Mouse (Mus musculus) left cerebral cortex, adult 2 months (tissue): ENCODE results near the gene Nup188. TPM values are rescaled to one million over a fixed set of nuclear protein-coding genes. Genes with fewer than 3 reads are reported as not detected.

ENCODE experiments used
- DNase-seq, 2 experiments: peaks; one replicate each; pipeline ENCODE4 v3.0.0; 2021 to 2022; ENCODE audit warnings: low spot score in 2 of 2, mixed read lengths in 1 of 2; ENCODE audit errors: extremely low spot score in 1 of 2
- H3K27ac ChIP-seq: fragments of 200-600 bp; 2 replicates; pipeline ENCODE4 v1.8.1; 2022
- H3K4me3 ChIP-seq: fragments of 200-600 bp; 2 replicates; pipeline ENCODE4 v1.8.1; 2022
- CTCF ChIP-seq: fragments of 200-600 bp; IDR thresholded peaks from 2 replicates; pipeline ENCODE4 v1.8.1; 2022; ENCODE audit warnings: antibody characterized with exemption, mild to moderate bottlenecking, moderate library complexity
- intact Hi-C: fragments of 180-260 bp; cut with DNase I; formaldehyde crosslinking; loops from one replicate; pipeline ENCODE4 v1.15.1; 2025
- long read RNA-seq, 2 experiments: library from polyadenylated mRNA; stranded (forward); transcript quantifications; one replicate each; pipeline ENCODE4 v2.0.0; 2021; ENCODE audit warnings: borderline mapping rate in 2 of 2
- total RNA-seq, 2 experiments: library from RNA; stranded (reverse); gene quantifications; 2 replicates each; pipeline ENCODE4 v1.2.3; 2021

Gene Nup188
- total RNA-seq = 10 to 100 TPM; 21.8 to 23.5 TPM
- long read RNA-seq, experiment 1, full-length matches to known transcripts = 21 of 38 reads
- long read RNA-seq, experiment 1, partial matches to known transcripts = 6 of 38 reads
- long read RNA-seq, experiment 1, other reads (novel, unspliced or antisense) = 11 of 38 reads
- long read RNA-seq, experiment 2, full-length matches to known transcripts = 18 of 32 reads
- long read RNA-seq, experiment 2, partial matches to known transcripts = 3 of 32 reads
- long read RNA-seq, experiment 2, other reads (novel, unspliced or antisense) = 11 of 32 reads

DNA sequence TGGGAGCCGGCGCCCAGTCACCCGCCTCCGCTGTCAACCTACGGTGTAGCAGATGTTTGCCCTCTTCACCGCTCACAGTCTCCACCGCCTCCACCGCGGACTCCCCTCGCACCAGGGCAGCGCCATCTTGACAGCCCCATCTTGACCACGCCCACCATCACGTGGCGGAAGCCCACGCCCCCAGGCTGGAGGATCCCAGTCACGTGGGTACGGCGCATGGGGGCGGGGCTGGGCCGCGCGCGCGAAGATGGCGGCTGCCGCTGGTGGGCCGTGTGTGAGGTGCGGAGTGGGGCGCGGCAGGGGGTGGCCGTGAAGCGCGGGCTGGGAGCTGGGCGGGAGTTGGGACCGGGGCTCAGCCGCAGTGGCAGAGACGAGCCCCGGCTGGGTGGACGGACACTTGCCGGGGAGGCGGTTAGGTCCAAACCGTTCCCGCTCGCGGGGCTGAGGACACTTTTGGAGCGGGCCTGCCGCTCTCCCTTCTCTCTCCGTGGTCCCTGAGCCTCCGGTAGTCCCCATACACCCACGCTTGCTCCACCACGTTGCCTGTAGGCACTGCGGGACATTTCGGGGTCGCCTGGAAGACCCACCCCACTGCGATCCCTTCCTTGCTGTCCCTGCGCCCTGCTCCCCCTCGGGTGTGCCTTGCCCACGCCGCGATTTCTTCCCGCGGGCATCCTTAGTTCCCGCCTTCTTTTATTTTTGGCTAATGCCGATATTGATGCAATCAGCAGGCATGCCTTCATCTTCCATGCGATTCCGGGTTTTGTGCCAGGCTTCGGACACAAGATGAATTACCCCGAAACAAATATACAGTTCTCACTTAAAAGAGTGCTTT lies at the start of gene Nup188, which contains the start of gene Dolk:
Gene Nup188, plus strand, starts transcription at position 206 of the 835 bp plus-strand sequence.
Gene Dolk, minus strand, starts transcription at position 143 of the 835 bp plus-strand sequence.
- intact Hi-C loops = no loop called here
- H3K27ac ChIP-seq = peak within 1 kb of the TSS; percentile 70

DNA sequence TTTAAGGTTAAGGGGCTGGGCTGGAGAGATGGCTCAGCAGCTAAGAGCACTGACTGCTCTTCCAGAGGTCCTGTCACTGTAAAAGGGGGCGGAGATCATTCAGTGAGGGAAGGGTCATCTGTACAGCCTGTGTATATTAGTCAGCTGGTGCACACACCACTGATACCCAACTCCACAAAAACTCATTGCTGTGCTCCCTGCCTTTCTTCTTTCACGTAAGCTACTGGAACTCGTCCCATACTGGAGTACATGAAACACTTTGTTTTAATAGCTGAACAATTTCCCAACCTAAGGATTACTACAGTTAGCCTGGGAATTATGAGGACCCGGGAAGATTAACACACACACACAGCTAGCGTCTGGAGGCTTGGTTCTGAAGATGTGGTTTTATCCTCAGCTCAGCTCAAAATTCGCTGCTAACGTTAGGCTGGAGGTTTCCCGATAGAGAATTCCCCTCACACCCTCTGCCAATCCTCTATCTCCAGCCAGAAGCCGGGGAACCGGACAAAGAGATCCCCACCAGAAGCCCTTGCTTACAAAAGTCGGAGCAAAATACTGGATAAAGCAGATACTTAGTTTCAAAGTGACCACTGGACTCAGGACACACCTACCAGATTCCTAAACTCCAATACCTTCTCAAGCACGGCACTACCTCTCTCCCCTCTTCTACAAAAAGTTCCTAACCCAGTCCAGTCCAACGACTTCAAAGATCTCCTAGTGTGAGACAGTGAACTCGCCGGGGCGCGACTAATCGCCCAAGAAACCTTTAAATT lies 49.6 kb upstream of the Nup188 start:
- Histone ChIP-seq H3K4me3 (peak overlapping the region; percentile 94), H3K27ac (peak overlapping the region; percentile 91)
- intact Hi-C loops = loop anchor here (1.0 kb wide), 3 partner anchors 31 to 58 kb away; partner anchors contain the start of genes Kyat1 and Spout1
- no peak for TF ChIP-seq CTCF
- DNase-seq = no peak

More for the DNA sequence above, at the start of gene Nup188, which contains the start of gene Dolk:
- peak within 1 kb of the TSS; percentile 95 for H3K4me3 ChIP-seq
- TF ChIP-seq CTCF = no peak
- peak; percentile 97 to 98 for DNase-seq

DNA sequence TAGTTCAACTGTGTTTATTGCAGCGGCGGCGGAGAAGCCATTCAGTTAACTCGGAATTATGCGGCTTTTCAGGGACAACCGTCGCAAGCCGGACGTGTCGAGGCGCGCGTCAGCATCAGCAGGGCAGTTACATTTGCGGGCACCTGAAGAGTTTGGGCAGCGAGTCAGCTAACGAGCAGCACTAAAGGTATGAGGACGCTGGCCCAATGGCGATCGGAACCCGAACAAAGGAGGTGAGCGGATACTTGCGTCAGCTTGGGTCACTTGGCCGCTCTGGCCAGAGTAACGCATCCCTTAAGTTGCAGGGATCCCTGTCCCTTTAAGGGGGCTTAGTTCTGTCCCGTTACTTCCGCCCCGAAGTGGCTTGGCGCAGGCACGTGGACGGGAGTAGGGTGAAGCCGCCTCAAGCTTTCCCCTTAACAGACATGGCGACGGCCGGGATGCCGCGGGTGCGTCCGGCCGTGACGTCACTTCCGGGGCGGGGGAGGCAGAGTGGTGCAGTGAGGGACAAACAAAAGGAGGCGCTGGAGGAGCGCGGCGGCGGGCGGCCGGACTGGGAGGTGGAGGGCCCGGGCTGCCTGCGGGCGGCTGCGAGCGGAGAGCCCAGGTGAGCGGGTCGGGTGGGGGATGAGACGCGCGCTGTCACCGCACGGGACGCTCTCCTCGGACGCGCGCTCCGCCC lies 48.9 kb upstream of the Nup188 start, which contains the start of gene Lrrc8a:
Gene Lrrc8a, plus strand, starts transcription at position 517 of the 682 bp plus-strand sequence.
- H3K4me3 ChIP-seq = peak within 1 kb of the TSS; percentile 94
- peak; percentile 100 for DNase-seq
- intact Hi-C loops = loop anchor here (1.0 kb wide), 3 partner anchors 32 to 59 kb away; partner anchors contain the start of genes Kyat1 and Spout1
- peak; percentile 31 for TF ChIP-seq CTCF
- peak within 1 kb of the TSS; percentile 91 for H3K27ac ChIP-seq

DNA sequence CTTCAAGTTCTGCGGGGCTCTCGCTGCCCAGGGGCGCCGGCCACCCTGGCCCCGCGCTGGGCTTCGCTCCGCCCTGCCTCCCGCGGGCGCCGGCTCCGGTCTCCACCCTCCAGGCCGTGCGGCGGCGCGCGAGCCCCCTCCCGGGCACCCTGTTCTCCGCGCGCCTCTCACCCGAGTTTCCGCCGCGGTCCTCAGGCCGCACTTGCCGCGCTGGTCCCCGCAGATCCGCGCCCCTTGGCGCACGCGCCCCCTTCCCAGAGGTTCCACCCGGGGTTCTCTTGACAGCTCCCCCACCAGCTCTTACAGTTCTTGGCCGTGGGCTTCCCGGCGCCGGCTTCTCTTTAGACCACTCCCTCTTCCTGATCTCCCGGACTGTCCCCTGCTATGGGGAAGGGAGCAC lies 48.3 kb upstream of the Nup188 start:
- Histone ChIP-seq H3K27ac (peak overlapping the region; percentile 91), H3K4me3 (peak overlapping the region; percentile 94)
- TF ChIP-seq CTCF = no peak; the same call in none of the 2 replicates
- intact Hi-C loops = loop anchor here (1.0 kb wide), 3 partner anchors 32 to 60 kb away; partner anchors contain the start of genes Kyat1 and Spout1
- peak; percentile 67 for DNase-seq

DNA sequence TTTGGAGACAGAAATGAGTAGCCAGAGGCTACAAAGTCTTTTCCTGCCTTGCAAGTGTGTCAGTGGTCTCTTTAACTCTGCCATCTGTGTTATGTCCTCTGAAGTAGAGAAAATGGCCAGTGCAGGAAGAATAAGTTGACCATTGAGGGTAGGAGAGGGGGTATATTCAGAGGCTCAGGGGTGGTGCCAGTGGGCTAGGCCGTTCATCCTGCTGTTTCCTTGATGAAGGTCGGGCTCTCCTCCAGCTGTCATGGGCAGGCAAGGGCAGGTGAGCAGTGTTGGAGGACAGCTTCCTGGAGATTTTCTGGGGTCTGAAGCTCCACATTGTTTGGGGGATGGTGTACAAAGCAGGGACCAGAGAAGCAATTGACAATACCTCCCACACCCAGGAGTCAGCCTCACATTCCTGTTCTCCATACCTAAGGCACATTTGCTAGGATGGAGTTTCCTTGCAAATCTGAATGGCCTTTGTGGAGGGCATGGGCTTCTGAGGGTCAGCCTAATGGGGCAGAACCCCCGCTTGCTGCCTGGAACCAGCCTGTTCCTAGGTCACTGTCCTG lies 47.2 kb upstream of the Nup188 start:
- H3K27ac ChIP-seq = peak overlapping the region; percentile 91
- intact Hi-C loops = no loop called here
- DNase-seq = no peak
- peak overlapping the region; percentile 94 for H3K4me3 ChIP-seq
- TF ChIP-seq CTCF = no peak

DNA sequence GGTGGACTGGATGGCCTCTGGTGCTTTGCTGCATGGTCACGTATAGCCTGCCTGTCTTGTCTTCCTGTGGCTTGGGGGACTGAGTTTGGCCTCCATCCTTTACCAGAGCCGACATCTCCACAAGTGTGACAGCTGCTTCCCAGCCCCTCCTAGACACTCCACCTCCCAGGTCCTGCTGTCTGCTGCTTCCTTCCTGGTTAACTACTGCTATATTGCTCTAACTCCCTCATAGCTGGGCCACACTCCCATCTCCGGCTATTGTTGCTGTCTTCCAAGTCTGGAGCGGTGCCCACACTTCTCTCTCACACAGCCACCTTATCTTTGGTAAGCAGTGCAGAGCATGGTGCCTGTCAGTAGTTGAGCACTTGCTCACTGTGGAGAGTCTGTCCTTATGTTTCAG lies 46.4 kb upstream of the Nup188 start:
- Histone ChIP-seq H3K27ac (peak overlapping the region; percentile 91; the same call in 1 of the 2 replicates), H3K4me3 (peak overlapping the region; percentile 13; the same call in 1 of the 2 replicates)
- intact Hi-C loops = no loop called here
- TF ChIP-seq CTCF = no peak
- DNase-seq = no peak

DNA sequence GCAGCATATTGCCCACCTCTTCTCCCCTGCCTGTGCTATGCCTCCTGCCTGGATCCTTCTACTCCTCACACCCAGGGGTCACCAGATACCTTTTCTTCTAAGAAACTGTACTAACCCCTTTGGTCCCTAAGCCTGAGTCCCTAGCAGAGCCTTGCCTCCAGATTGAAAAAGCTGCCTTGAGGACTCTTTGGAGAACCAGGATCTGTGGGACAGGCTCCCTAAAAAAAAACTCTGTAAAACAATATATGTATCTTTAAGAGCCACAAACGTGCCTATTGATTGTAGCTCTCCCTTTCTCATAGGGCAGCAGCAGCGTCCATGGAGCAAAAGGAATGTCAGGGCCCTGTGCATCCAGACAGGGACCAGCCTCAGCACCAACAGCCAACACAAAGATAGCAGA lies 45.9 kb upstream of the Nup188 start, which contains the start of gene Gm28035:
Gene Gm28035, plus strand, starts transcription at position 301 of the 400 bp plus-strand sequence.
- intact Hi-C loops = no loop called here
- no peak for DNase-seq
- peak within 1 kb of the TSS; percentile 91; the same call in 1 of the 2 replicates for H3K27ac ChIP-seq
- peak within 1 kb of the TSS; percentile 13; the same call in 1 of the 2 replicates for H3K4me3 ChIP-seq
- no peak for TF ChIP-seq CTCF

DNA sequence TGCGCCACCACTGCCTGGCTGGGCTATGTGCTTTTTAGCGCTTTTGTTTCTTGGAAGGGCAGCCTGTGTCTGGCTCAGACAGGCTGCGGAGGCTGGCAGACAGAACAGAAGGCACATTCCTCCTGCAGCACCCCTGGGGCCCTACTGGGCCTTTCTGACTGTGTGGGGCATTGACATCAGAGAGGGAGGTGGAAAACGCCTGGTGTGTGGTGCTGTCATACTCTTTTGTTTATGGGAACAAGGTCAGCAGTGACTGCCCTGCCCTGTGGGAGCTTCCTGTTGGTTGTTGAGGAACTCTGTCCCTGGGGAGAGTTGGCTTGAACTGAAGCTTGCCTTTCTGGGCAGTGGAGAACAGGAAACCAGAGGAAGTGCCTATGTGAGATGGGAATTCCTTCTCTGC lies 43.7 kb upstream of the Nup188 start:
- no peak for DNase-seq
- Histone ChIP-seq H3K27ac (peak overlapping the region; percentile 6), H3K4me3 (no peak overlapping the region)
- intact Hi-C loops = loop anchor here (1.0 kb wide), 1 partner anchor 24 kb away; the partner anchor contains the start of gene Phyhd1
- no peak for TF ChIP-seq CTCF

DNA sequence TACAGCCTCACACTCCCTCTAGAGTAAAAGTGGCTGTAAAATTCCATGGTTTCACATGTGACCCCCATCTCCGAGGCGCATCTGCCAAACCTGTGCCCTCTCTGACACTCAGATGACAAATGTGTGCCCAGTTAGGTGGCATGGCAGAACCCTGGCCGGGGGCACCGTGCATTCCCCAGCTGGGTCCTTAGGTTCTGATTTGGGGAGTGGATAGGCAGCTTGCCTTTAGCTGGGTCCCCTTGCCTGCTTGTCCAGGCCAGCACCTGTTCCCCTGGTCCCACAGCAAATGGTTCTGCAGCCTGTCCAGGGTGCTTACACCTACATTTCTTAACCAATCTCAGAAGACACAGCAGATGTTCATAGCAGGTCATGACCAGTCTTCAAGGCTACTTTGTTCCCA lies 42.8 kb upstream of the Nup188 start:
- H3K27ac ChIP-seq = peak overlapping the region; percentile 6
- DNase-seq = no peak
- H3K4me3 ChIP-seq = no peak overlapping the region
- TF ChIP-seq CTCF = no peak
- intact Hi-C loops = no loop called here

DNA sequence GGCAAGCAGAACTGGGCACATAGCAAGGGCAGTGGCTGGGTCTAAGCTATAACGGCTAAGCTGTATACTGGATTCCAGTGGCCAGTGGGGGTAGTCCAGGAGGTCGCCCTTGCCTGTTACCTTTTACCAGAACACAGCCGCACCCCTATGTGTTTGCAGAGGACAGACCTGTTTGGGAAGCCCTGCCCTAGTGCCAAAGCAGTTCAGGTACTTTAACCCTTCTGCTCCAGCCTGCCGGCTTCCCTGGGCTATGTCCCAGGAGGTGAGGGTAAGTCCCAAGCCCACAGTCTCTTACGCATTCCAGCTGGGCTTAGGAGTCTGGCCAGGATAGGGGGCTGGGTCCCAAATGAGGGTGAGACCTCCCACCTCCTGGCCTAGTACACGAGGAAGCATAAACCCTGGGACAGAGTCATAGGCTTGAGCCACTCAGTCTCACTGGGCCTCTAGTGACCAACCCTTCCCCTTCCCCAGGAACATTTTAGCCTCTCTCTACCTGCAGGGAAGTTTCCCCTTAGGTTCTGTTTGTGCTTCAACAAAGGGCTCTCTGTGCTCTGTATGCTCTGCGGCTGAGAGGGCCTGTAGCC lies 41.5 kb upstream of the Nup188 start:
- intact Hi-C loops = no loop called here
- Histone ChIP-seq H3K4me3 (no peak overlapping the region), H3K27ac (no peak overlapping the region)
- no peak for TF ChIP-seq CTCF
- no peak for DNase-seq
